Mouse (Mus musculus): Measurements from ENCODE around the gene Olfr750.

Gene Olfr750

DNA sequence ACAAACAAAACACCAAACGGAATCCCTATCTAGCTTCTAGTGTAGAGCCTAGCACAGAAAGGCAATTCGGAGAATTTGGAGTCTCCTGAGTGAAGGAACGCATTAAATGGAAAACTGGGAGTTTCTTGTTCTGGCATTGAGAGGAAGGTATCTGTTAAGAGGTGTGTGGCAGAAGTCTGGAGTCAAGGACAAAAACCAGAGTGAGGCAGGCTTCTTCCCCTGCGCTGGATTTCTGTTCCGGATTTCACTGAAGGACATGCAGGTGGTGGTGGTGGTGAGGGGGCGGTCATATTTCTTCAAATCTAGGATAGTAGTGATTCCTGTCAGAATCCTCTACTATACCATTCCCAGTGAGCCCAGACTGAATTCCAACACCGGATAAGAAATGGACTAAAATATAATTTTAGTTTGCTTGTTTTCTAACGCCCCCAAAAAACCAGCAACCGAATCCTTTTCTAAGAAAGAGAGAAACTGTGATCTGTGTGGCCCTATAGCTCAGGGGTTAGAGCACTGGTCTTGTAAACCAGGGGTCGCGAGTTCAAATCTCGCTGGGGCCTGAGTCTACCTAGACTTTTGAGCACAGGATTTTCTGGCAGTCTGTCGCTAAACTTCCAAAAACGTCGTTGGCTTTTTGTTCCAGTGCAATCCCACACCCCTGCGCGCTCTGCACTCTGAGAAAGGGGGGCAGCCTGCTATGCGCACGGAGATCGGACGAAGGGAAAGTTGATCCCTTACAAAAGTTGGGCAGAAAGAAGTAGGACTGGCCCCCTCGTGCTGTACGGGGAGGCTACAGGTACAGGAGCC is 14.1 kb upstream of the Olfr750 start:
- DNase-seq (ENCODE audit: low read depth, low spot score), result peak; percentile 65

DNA sequence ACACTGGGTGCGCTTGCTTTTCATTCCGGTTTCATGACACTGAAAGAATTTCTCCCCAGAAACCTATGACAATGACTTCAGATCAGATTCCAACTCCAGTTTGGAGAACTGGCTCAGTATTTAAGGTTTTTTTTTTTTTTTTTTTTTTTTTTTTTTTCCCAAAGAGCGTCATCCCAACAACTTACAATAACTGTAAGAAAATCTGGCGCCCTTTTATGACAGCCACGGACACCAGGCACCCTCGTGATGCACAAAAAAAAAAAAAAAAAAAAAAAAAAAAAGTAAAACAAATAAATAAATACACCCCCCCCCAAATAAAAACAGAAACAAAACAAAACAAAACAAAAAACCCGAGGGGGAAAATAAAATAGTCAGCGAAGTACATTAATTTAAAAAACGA is 13.5 kb upstream of the Olfr750 start:
- DNase-seq (ENCODE audit: low read depth, low spot score), result no peak

- no peak for DNase-seq (ENCODE audit: low read depth, low spot score)
These were observed 11.7 kb upstream of the Olfr750 start for GRCm38 (mm10) chr14:51085911-51086310.

DNA sequence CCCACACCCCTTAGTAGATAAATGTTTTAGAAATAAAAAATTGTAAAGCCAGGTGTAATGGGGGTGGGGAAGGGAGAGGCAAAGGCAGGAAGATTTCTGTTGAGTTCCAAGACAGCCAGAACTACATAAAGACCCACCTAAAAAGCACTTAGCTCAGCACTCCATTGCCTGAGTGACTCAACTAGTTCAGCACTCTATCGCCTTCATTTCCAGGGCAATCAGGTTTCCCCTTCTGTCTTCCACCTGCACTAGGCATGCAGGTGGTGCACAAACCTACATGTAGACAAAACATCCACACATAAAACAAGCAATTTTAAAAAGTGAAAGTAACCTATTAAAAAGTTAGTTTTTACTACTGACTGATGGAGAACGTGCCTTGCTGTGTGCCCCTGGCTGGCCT is 10.9 kb upstream of the Olfr750 start:
- DNase-seq (ENCODE audit: low read depth, low spot score), result no peak

DNA sequence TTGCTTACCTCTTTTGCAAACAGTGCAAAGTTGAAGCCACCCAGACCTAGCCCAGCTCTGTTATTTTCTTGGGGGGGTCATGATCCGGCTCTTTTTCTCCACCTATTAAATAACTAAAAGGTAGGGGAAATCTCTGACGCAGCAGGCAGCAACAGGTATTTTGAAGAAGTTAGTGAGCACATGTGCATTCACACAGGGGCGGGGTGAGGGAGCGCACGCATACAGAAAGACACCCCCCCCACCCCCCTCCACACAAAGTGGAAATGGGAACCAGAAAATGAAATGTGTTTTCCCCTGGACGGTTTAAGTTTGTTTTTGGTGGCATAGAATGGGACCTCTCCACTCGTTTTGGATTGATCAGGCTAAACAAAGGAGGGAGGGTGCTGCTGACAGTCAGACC is 9.6 kb upstream of the Olfr750 start:
- no peak for DNase-seq (ENCODE audit: low read depth, low spot score)

- no peak for DNase-seq (ENCODE audit: low read depth, low spot score)
These were observed 8.7 kb upstream of the Olfr750 start for GRCm38 (mm10) chr14:51082599-51083581.

- DNase-seq (ENCODE audit: low read depth, low spot score), result no peak
These were observed 6.8 kb upstream of the Olfr750 start for GRCm38 (mm10) chr14:51081035-51081434.

DNA sequence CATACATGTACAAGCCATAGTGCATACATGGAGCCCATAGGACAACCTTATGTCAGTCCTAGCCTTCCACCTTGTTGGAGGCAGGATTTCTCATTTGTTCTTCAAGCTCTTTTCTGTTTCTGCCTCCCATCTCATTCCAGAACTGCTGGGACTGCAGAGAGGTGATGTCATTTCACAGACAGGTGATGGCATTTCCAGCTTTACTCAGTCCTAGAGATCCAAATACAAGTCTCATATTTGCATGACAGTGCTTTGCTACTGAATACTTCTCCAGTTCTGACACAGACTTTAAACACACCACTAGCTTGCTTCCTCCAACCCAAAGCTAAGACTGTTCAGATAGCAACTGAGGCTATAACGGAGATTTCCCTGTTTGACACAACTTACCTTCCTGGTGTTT is 4.9 kb upstream of the Olfr750 start:
- no peak for DNase-seq (ENCODE audit: low read depth, low spot score)

- DNase-seq (ENCODE audit: low read depth, low spot score), result no peak
These were observed 4.6 kb downstream of the Olfr750 start for GRCm38 (mm10) chr14:51069617-51070016.

DNA sequence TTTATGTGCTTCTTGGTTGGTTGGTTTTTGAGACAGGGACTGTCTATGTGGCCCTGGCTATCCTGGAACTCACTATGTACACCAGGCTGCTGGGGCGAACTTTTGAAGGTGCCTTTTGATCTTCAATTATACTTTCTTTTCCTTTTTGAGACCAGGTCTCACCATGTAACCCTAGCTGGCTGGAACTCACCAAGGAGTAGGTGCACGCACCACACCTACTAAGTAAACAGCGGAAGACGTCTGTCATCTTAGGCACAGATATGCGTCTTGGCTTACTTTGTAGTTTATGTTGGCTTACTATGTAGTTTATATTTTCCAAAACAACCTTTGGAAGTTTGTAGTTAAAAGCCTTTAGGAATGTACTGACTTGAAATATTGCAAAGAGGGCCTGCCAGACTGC is 5.3 kb downstream of the Olfr750 start:
- no peak for DNase-seq (ENCODE audit: low read depth, low spot score)

DNA sequence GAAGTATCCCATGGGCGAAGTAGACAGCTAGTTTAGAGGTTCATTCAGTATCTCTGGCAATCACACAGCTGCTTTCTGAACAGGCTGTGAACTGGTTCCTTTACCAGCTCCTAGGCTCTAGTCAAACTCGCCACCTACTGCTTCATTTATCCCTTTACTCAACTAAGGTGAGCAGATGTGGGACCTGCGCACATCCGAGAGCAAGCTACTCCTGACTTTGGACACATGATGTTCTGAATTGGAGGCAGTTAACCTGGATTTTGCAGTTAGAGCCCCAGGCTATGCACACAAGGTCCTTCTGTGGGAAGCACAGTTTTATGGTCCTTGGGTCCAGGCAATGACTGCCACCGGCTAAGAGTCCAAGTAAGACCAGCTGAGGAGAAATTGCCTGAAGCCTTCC is 13.5 kb downstream of the Olfr750 start:
- no peak for DNase-seq (ENCODE audit: low read depth, low spot score)

DNA sequence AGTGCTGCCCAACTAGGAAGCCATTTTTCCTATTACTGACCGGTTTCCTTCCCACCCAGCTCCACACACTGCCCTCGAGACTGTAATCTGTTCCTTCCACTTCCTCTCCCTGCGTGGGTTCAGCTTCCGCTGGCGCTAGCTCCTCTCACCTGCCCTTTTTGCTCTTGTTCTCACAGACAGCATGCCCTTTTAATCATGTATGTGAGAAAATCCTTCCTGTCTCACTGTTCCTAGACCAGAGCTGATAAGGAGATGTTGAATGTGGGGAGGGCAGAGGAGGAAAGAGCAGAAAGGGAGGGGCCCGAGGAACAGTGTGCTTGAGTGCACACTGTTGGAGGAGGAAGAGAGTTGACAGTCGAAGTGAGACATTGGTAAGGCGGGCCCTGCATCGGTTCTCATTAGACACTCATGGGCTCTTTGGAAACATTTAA is 16.8 kb downstream of the Olfr750 start, which contains the start of gene Rnase12:
TSS of gene Rnase12 (minus strand) at position 261 of the 431 bp plus-strand sequence.
- DNase-seq (ENCODE audit: low read depth, low spot score), result no peak

DNA sequence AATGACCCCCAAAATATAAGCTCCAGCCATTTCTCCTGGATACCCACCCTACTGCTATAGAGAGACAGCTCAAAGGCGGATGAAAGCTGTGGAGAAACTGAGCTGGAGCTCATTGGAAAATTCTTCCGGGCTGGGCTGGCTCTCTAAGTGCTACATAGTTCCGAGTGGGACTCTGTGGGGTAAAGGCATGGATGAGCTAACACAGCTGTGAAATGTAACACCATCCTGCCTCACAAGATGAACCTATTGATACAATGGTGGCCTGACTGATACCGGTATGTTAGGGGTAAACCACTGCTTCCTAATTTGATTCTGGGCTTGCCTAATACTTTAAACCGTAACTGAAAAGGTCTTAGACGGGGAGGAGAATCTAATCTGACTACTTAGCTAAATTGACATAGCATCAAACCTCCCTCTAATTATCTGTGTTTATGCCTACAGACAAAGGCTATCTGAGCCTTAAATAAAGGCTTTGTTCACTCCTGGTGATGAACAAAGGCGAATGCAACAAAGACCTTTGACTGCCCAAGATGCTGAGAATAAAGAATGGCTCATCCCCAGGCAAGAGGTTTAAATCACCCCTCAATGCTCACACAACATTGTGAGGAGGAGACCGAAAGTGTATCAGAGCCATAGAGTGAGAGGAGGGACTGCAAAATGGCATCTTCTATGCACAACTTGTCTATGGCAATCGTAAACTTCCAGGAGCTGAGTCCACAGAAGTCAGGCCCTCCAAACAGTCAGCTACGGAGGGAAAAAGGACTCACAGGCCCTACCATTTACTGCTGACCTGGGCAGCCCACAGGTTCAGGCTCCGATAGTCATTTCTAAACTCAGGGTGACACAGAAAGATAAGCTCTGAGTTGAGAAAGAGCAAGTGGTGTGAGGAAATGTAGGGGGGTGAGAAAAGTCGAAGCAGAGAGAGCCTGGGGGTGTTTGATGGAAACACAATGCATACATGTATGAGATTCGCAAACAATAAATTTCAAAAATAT is 19.7 kb downstream of the Olfr750 start:
- no peak for DNase-seq (ENCODE audit: low read depth, low spot score)

DNA sequence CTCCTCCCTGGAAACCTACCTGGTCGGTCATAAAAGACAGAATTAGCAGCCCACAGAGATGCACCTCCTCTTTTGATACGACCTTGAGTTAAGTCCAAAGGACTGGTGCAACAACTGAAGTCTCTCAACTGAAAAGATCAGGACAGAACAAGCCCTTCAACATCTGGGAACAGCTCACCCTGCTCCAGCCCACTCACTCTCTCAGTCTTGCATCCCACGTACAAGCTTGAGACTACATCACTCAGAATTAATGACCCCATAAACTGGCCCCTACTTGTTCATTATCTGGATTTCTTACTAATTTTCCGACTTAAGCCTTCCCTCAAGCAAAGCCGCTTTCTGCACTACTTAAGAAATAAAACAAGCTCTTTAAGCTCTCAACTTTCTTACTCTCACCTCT is 21.1 kb downstream of the Olfr750 start:
- no peak for DNase-seq (ENCODE audit: low read depth, low spot score)

DNA sequence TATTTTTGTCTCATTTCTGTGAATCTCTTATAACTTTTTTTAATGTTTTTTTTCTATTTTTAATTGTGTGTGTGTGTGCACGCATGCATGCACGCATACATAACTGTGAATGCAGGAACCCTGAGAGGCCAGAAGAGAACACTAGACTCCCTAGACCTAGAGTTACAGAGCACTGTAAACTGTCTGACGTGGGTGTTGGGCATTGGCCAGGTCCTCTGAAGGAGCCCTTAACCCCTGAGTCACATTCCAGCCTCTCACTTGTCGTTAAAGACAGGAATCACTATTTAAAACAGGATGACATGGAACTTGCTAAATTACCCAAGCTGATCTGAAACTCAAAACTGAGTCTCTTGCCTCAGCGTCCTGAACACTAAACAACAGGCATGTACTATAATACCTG is 22.3 kb downstream of the Olfr750 start:
- no peak for DNase-seq (ENCODE audit: low read depth, low spot score)

DNA sequence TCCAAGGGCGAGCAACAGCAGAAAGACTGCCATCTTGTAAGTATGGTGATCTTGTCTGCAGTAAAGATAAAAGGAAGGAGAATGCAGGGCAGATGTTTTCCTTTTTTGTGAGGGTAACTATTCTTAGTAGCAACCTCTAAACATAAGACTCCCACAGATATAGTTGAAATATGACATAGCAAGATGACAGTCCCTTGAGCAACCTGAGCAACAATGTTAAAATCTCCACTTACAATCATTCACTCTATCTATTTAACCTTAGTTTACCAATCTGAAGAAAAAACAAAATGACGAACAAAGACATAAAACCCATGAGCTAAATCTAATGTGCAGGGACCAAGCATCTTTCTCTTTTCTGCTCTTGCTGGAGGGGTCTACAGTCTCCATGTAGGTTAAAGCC is 24.2 kb downstream of the Olfr750 start, which contains the start of gene Rnase11:
TSS of gene Rnase11 (minus strand) at position 101 of the 400 bp plus-strand sequence.
- DNase-seq (ENCODE audit: low read depth, low spot score), result no peak

DNA sequence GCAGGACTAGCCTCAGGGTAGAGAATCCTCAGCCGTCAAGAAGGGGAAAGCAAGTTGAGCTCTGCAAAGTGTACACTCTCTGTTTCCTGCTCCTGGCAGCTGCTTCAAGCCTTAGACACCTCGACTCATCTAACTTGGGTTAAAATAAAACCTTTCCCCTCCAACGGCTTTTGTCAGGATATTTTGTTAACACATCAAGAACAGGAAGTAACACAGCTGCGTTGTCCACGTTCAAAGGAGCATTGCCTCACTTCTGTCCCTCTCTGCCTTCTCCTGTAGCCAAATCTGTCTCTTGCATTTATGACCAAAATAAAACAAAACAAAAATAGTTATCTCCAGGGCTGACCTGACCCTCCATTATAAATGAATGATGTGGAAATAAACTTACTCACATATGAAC is 26.4 kb downstream of the Olfr750 start:
- DNase-seq (ENCODE audit: low read depth, low spot score), result no peak

DNA sequence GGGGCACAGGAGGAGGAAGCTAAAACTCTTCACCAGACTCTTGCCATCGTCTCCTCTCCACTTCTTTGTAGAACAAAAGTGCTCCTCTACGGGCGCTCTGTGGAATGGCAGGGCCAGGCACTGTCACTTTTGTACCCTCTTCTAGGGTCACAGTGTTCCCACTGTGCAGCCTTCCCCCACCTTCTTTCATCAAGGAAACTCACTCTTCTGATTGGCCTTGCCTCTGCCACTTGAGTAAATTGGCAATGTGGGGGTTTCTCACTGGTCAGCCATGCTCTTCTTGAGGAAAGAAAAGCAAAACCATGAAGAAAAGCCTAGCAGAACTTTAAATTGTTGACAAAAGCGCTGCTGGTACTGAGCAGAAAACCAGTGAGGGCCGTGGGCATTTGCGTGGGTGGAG is 32.5 kb downstream of the Olfr750 start, which contains the start of gene Rnase9:
TSS of gene Rnase9 (minus strand) at position 101 of the 400 bp plus-strand sequence.
- no peak for DNase-seq (ENCODE audit: low read depth, low spot score)

DNA sequence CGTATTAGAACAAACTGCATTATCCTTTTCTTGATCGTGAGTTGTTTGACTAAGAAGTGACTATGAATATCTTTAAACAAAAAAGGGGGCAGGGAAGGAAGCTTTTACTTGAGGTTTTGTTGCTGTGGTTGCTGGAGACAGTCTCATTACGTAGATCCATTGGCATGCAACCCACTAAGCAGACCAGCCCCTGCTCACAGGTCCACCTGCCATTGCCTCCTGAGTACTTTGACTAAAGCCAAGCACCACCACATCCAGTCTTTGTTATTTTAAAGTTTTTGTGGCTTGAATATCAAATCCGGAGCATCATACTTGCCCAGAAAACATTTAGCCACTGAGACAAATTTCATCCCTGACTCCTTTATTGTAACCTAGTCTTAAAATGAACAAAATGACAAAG is 38.0 kb downstream of the Olfr750 start:
- no peak for DNase-seq (ENCODE audit: low read depth, low spot score)

DNA sequence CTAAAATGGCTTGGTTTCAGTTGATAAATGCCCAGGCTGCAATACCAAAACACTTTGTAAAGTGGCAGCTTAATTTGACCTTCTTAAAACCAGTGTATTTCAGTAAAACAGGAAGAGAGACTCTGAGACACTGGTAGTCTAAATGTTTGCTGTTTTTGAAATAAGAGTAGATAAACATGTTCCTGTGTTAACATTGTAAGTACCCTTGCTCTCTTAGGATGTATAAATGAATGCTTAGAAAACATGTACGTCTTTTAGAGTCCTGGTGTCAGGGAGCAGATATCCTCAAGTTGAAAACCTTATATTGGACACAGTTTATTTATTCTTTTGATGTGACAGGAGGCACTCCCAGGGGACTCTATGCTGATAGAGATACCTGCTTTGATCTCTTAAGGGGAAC is 39.0 kb downstream of the Olfr750 start:
- DNase-seq (ENCODE audit: low read depth, low spot score), result no peak

All from WW6 (cell line).